Mouse (Mus musculus) hindbrain, embryonic 15.5 days (tissue): Measurements from ENCODE around the gene Tpd52l1. TPM values are rescaled to one million over a fixed set of nuclear protein-coding genes. Genes with fewer than 3 reads are reported as not detected.

Experiments
- ATAC-seq: fragments of 200-750 bp; cut with Nextera tagmentation; 2 replicates; pipeline ENCODE4 v1.8.0; 2017; ENCODE audit warnings: low read depth, moderate number of reproducible peaks, moderate TSS enrichment; ENCODE audit not compliant: low FRiP score
- H3K27ac ChIP-seq: fragments of 300-500 bp; sonication (generic); replicated peaks from 2 replicates; pipeline ENCODE4 v1.5.1; 2015; ENCODE audit warnings: mild to moderate bottlenecking, inconsistent platforms
- H3K27me3 ChIP-seq: fragments of 300-500 bp; sonication (generic); 2 replicates; pipeline ENCODE4 v1.6.1; 2015; ENCODE audit warnings: control low read depth, inconsistent platforms
- H3K36me3 ChIP-seq: fragments of 300-500 bp; sonication (generic); 2 replicates; pipeline ENCODE4 v1.6.1; 2015; ENCODE audit warnings: control low read depth, inconsistent platforms
- H3K4me1 ChIP-seq: fragments of 300-500 bp; sonication (generic); replicated peaks from 2 replicates; pipeline ENCODE4 v1.6.1; 2015; ENCODE audit warnings: control low read depth, inconsistent platforms
- H3K4me2 ChIP-seq: fragments of 300-500 bp; sonication (generic); 2 replicates; pipeline ENCODE4 v1.6.1; 2015; ENCODE audit warnings: moderate library complexity, mild to moderate bottlenecking, inconsistent platforms
- H3K4me3 ChIP-seq: fragments of 300-500 bp; sonication (generic); 2 replicates; pipeline ENCODE4 v1.5.1; 2015; ENCODE audit warnings: mild to moderate bottlenecking, inconsistent platforms
- H3K9ac ChIP-seq: fragments of 300-500 bp; sonication (generic); 2 replicates; pipeline ENCODE4 v1.6.1; 2015; ENCODE audit warnings: inconsistent platforms
- H3K9me3 ChIP-seq: fragments of 300-500 bp; sonication (generic); 2 replicates; pipeline ENCODE4 v1.6.1; 2016; ENCODE audit warnings: control low read depth, inconsistent platforms
- WGBS: fragments of 180-500 bp; shearing (Covaris S2); methylation state at CpG from one replicate; pipeline ENCODE4 v1.1.7; 2015; 5-methylcytosine and 5-hydroxymethylcytosine counted together
- polyA plus RNA-seq: library from polyadenylated mRNA; unstranded; fragments of >200 nt; fragmentation: Nextera tagmentation; extraction: Ambion mirVana; gene quantifications from 2 replicates; pipeline ENCODE4 v1.2.1, GENCODE M21; 2015

Gene Tpd52l1
- polyA plus RNA-seq, 1 experiment from 2014 or later, result 40.8 TPM

GRCm38 (mm10) chr10:31331225-31331775, 114.5 kb downstream of the Tpd52l1 start:
- ATAC-seq, result peak; percentile 76
- H3K4me1 ChIP-seq, result no peaks in the 10 kb centered on the region
- peaks cover 7% of the 10 kb centered on the region for H3K36me3 ChIP-seq
- 82% methylated on average over 4 of the region's 4 CpGs for WGBS
- H3K4me2 ChIP-seq, result no peak overlapping the region
- no peak overlapping the region for H3K4me3 ChIP-seq
- H3K9ac ChIP-seq, result no peak overlapping the region
- H3K27me3 ChIP-seq, result no peaks in the 10 kb centered on the region
- H3K9me3 ChIP-seq, result no peaks in the 10 kb centered on the region
- H3K27ac ChIP-seq, result no peak overlapping the region

GRCm38 (mm10) chr10:31330286-31330962, 115.3 kb downstream of the Tpd52l1 start:
- WGBS, result 92% methylated on average over 3 of the region's 3 CpGs
- H3K4me3 ChIP-seq, result no peak overlapping the region
- no peak overlapping the region for H3K27ac ChIP-seq
- H3K36me3 ChIP-seq, result peaks cover 12% of the 10 kb centered on the region
- no peaks in the 10 kb centered on the region for H3K9me3 ChIP-seq
- H3K27me3 ChIP-seq, result no peaks in the 10 kb centered on the region
- no peaks in the 10 kb centered on the region for H3K4me1 ChIP-seq
- no peak overlapping the region for H3K9ac ChIP-seq
- no peak overlapping the region for H3K4me2 ChIP-seq
- ATAC-seq, result no peak

GRCm38 (mm10) chr10:31329436-31329835, 116.3 kb downstream of the Tpd52l1 start:
- Histone ChIP-seq H3K4me1 (no peaks in the 10 kb centered on the region), H3K27me3 (no peaks in the 10 kb centered on the region), H3K4me3 (no peak overlapping the region), H3K27ac (no peak overlapping the region), H3K4me2 (no peak overlapping the region), H3K36me3 (peaks cover 12% of the 10 kb centered on the region), H3K9me3 (no peaks in the 10 kb centered on the region), H3K9ac (no peak overlapping the region)
- no peak for ATAC-seq
- WGBS, result 74% methylated on average over 1 of the region's 1 CpGs

- no peak overlapping the region for H3K27ac ChIP-seq
- WGBS, result 87% methylated on average over 5 of the region's 5 CpGs
- H3K4me2 ChIP-seq, result no peak overlapping the region
- no peak overlapping the region for H3K4me3 ChIP-seq
- peaks cover 12% of the 10 kb centered on the region for H3K36me3 ChIP-seq
- no peak for ATAC-seq
- H3K9ac ChIP-seq, result no peak overlapping the region
- no peaks in the 10 kb centered on the region for H3K27me3 ChIP-seq
- H3K4me1 ChIP-seq, result peaks cover 14% of the 10 kb centered on the region
- no peaks in the 10 kb centered on the region for H3K9me3 ChIP-seq
These were observed 127.3 kb downstream of the Tpd52l1 start for GRCm38 (mm10) chr10:31318491-31318890.

GRCm38 (mm10) chr10:31312865-31313848, 132.6 kb downstream of the Tpd52l1 start, which contains the start of gene Hddc2:
TSS of gene Hddc2 (plus strand) at chr10:31313383.
- ATAC-seq, result peak; percentile 98
- peak within 1 kb of the TSS; percentile 70 for H3K4me2 ChIP-seq
- H3K36me3 ChIP-seq, result 0 out of 2 replicates have a peak, but pooled peaks cover 4% of the 10 kb centered on the region
- H3K9me3 ChIP-seq, result no peaks in the 10 kb centered on the region
- H3K27ac ChIP-seq, result peak within 1 kb of the TSS; percentile 90
- H3K9ac ChIP-seq, result peak within 1 kb of the TSS; percentile 62
- WGBS, result 4% methylated on average over 38 of the region's 44 CpGs
- H3K27me3 ChIP-seq, result no peaks in the 10 kb centered on the region
- H3K4me3 ChIP-seq, result peak within 1 kb of the TSS; percentile 72
- peaks cover 14% of the 10 kb centered on the region for H3K4me1 ChIP-seq

GRCm38 (mm10) chr10:31307024-31307598, 138.6 kb downstream of the Tpd52l1 start:
- Histone ChIP-seq H3K27ac (no peak overlapping the region), H3K4me2 (no peak overlapping the region), H3K27me3 (no peaks in the 10 kb centered on the region), H3K4me3 (no peak overlapping the region), H3K9ac (no peak overlapping the region), H3K4me1 (no peaks in the 10 kb centered on the region), H3K9me3 (no peaks in the 10 kb centered on the region), H3K36me3 (no peaks in the 10 kb centered on the region)
- no peak for ATAC-seq
- 29% methylated on average over 1 of the region's 1 CpGs for WGBS

- WGBS, result 95% methylated on average over 2 of the region's 2 CpGs
- ATAC-seq, result no peak
These were observed 142.3 kb downstream of the Tpd52l1 start for GRCm38 (mm10) chr10:31303446-31303845.

GRCm38 (mm10) chr10:31300292-31300691, 145.5 kb downstream of the Tpd52l1 start:
- WGBS, result 94% methylated on average over 1 of the region's 1 CpGs
- H3K36me3 ChIP-seq, result no peaks in the 10 kb centered on the region
- no peak for ATAC-seq

More at GRCm38 (mm10) chr10:31303446-31303845, 142.3 kb downstream of the Tpd52l1 start:
- H3K9ac ChIP-seq, result no peak overlapping the region
- no peaks in the 10 kb centered on the region for H3K4me1 ChIP-seq
- no peaks in the 10 kb centered on the region for H3K9me3 ChIP-seq
- H3K4me2 ChIP-seq, result no peak overlapping the region
- H3K36me3 ChIP-seq, result no peaks in the 10 kb centered on the region
- H3K27ac ChIP-seq, result no peak overlapping the region
- H3K4me3 ChIP-seq, result no peak overlapping the region
- no peaks in the 10 kb centered on the region for H3K27me3 ChIP-seq

GRCm38 (mm10) chr10:31298921-31299574, 146.7 kb downstream of the Tpd52l1 start:
- Histone ChIP-seq H3K4me3 (no peak overlapping the region), H3K9me3 (no peaks in the 10 kb centered on the region), H3K4me2 (no peak overlapping the region), H3K36me3 (no peaks in the 10 kb centered on the region), H3K27me3 (no peaks in the 10 kb centered on the region), H3K27ac (no peak overlapping the region), H3K4me1 (no peaks in the 10 kb centered on the region), H3K9ac (no peak overlapping the region)
- WGBS, result 47% methylated on average over 6 of the region's 6 CpGs
- ATAC-seq, result peak; percentile 74; the same call in 1 of the 2 replicates

More at GRCm38 (mm10) chr10:31300292-31300691, 145.5 kb downstream of the Tpd52l1 start:
- Histone ChIP-seq H3K4me3 (no peak overlapping the region), H3K9me3 (no peaks in the 10 kb centered on the region), H3K27me3 (no peaks in the 10 kb centered on the region), H3K4me1 (no peaks in the 10 kb centered on the region), H3K4me2 (no peak overlapping the region), H3K27ac (no peak overlapping the region), H3K9ac (no peak overlapping the region)

GRCm38 (mm10) chr10:31298263-31298662, 147.5 kb downstream of the Tpd52l1 start:
- H3K4me2 ChIP-seq, result no peak overlapping the region
- H3K27ac ChIP-seq, result no peak overlapping the region
- no peak overlapping the region for H3K4me3 ChIP-seq
- no peaks in the 10 kb centered on the region for H3K27me3 ChIP-seq
- H3K9me3 ChIP-seq, result no peaks in the 10 kb centered on the region
- ATAC-seq, result no peak
- no peaks in the 10 kb centered on the region for H3K4me1 ChIP-seq
- H3K9ac ChIP-seq, result no peak overlapping the region
- 66% methylated on average over 2 of the region's 2 CpGs for WGBS
- H3K36me3 ChIP-seq, result no peaks in the 10 kb centered on the region

- no peak for ATAC-seq
- 70% methylated on average over 4 of the region's 4 CpGs for WGBS
- Histone ChIP-seq H3K27ac (no peak overlapping the region), H3K4me1 (no peaks in the 10 kb centered on the region), H3K4me3 (no peak overlapping the region), H3K27me3 (no peaks in the 10 kb centered on the region), H3K36me3 (no peaks in the 10 kb centered on the region), H3K9ac (no peak overlapping the region), H3K9me3 (no peaks in the 10 kb centered on the region), H3K4me2 (no peak overlapping the region)
These were observed 148.7 kb downstream of the Tpd52l1 start for GRCm38 (mm10) chr10:31297106-31297505.
